Mouse (Mus musculus) frontal cortex, adult 2 months (tissue): Measurements from ENCODE around the gene BC048671. TPM values are rescaled to one million over a fixed set of nuclear protein-coding genes. Genes with fewer than 3 reads are reported as not detected.
A peak's percentile ranks its signal among the peaks of the same experiment; 100 is the strongest.

Experiments
- DNase-seq, 2 experiments: peaks; one replicate each; pipeline ENCODE4 v3.0.0; 2022; ENCODE audit warnings: low spot score in 1 of 2; ENCODE audit errors: extremely low spot score in 1 of 2
- polyA plus RNA-seq: library from polyadenylated mRNA; depleted of rRNA; stranded (reverse); fragments of >200 nt; gene quantifications from 2 replicates; pipeline ENCODE4 v1.2.3, GENCODE M21; 2012; rRNA removed

BC048671 gene
- polyA plus RNA-seq, result not detected in 2 replicates

DNA sequence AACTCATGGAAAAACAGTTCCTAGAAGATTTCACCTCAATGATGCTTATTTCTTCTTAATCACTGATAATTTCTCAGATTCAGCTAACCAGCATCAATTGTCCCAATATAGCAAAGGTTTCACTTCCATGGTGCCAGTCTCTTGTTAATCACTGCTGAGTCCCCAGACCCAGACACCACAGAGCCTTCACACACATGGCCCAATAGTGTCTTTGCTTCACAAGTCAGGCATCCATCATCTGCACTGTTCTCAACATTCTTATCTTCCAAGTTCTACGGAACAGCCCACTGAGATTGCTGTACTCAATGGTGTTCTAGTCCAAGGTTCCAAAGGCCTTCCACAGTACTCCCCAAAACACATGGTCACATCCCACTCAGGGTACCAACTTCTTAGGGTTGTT, at the start of gene BC048671:
Gene BC048671 (plus strand): TSS at position 301 of the 400 bp plus-strand sequence.
- DNase-seq, result no peak

GRCm38 (mm10) chr6:90288265-90288664, 12.8 kb upstream of the BC048671 start:
- DNase-seq, result peak in 1 of 2 experiments; percentile 24

GRCm38 (mm10) chr6:90306315-90306975, 5.4 kb downstream of the BC048671 start:
- DNase-seq, result no peak

- DNase-seq, result no peak
Measured at GRCm38 (mm10) chr6:90308839-90309778, 8.1 kb downstream of the BC048671 start.

DNA sequence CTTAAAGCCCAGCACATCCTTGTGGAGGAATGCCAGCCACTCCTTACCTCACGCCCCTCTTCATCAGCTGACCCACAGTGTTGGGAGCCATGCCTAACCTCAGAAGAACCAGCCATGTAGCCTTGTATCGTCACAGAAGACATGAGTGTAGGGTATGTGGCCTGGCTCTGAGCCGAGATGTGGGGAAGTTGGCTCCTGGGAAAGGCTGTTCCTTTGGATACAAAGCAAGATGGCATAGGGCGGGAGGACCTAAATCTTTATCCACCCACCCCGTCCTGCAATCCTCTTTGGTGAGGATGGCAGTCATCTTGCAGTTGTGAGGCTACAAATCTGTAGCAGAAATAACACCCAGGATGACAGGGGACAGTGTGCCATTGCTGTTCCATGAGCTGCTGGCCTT, 14.9 kb downstream of the BC048671 start:
- peak; percentile 28 to 52 for DNase-seq

- DNase-seq, result no peak
Measured at GRCm38 (mm10) chr6:90317510-90318258, 16.7 kb downstream of the BC048671 start.

DNA sequence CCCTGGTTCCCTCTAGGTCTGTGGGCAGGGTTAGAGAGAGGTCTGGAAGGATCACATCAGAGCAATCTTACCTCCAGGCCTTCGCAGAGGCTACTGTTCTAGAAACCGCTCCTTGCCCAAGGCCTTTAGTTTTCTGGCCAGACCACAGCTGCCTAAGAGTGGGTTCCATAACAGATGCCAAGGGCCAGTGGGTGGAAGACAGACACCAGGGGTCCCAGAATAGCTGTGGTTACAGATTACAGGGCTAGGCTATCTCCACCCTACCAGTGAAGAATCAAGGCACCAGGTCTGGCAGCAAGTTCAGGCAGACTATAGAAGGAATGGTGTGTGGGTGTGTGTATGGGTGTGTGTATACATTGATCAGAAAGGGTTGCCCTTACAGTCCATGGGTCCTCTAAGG, 18.0 kb downstream of the BC048671 start:
- no peak for DNase-seq

GRCm38 (mm10) chr6:90319475-90320191, 18.6 kb downstream of the BC048671 start:
- DNase-seq, result no peak

GRCm38 (mm10) chr6:90320429-90320828, 19.4 kb downstream of the BC048671 start:
- no peak for DNase-seq

DNA sequence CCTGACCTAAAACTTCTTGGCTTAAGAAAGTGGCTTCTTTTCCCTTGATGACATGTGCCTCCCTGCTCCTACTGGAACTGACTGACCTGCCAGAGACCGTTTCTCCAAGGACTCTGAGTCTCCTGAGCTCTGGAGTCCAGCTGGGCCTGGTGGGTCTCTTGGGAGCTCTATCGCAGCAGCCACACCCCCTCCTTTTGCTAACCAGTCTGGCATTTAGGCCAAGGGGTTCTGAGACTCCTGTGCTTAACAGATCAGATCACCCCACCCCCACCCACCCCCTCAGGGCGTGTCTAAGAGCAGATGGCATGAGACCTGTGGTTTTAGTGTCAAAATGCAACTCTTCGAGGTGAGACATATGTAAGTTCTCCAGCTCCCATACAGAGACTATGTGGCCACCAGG, 20.8 kb downstream of the BC048671 start:
- no peak for DNase-seq

- no peak for DNase-seq
Measured at GRCm38 (mm10) chr6:90324026-90324425, 23.0 kb downstream of the BC048671 start.

- DNase-seq, result no peak
Measured at GRCm38 (mm10) chr6:90324463-90324862, 23.4 kb downstream of the BC048671 start.

- no peak for DNase-seq
Measured at GRCm38 (mm10) chr6:90324991-90325390, 24.0 kb downstream of the BC048671 start, which contains the start of gene Chst13. Chst13 (minus strand) TSS chr6:90325185.

DNA sequence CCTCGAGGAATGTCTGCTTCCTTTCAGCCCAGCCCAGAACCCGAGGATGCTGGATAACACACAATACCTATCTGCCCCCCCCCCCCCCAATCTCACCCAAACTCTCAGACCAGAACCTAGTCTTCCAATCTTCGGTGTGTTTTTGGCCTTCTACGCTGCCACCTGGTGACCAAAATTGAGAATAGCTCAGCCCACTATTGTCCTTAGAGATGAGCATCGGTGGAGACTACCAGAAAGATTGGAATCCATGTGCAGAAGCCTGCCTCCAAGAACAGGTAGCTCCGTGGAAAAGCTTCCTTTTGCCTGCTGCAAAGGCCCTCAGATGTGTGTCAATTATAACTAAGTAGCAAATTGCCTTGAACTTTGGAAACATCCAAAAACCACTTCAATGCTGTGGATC, 26.7 kb downstream of the BC048671 start:
- DNase-seq, result peak in 1 of 2 experiments; percentile 63

- DNase-seq, result peak in 1 of 2 experiments; percentile 47
Measured at GRCm38 (mm10) chr6:90329953-90330352, 28.9 kb downstream of the BC048671 start.

- DNase-seq, result no peak
Measured at GRCm38 (mm10) chr6:90332561-90333425, 31.8 kb downstream of the BC048671 start, which contains the start of gene Uroc1. Uroc1 (plus strand) TSS chr6:90333284.

DNA sequence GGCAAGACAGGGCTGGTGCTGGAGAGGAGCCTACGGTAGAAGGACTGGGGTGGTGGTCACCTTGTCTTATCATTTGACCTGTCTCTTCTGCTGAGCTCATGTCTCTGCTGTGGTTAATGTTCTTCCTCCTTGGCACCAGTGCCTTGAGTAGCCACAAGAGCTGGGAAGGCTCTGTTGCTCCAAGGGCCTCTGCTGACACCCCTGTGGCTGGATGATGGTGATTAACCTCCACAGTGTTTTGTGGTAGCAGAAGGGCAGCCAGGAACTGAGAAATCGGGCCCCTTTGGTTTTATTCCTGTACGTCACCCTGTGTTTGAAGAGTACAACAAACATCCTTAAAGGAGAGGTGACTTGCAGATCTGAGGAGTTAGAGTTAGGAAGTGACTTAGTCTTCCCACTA, 33.2 kb downstream of the BC048671 start:
- no peak for DNase-seq

GRCm38 (mm10) chr6:90342343-90342742, 41.3 kb downstream of the BC048671 start:
- DNase-seq, result no peak

DNA sequence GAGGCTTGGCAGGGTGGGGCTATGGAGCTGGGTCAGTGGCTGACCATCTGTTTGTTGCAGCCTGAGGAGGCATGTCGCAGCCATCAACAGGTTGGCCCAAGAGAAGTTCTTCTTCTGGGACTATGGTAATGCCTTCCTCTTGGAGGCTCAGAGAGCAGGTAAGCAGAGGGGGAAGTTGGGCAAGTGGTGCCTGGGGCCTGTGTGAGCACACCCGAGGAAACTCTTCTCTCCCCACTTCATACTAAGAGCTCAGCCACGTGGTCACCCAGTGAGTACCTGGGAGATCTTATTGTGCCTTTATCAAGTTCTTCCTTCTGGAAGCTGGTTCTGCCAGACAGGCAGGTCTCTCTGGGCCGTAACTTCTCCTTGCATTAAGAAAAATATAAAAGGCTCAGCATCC, 46.2 kb downstream of the BC048671 start:
- DNase-seq, result no peak
